Mouse (Mus musculus) testis, adult 2 months (tissue): Measurements from ENCODE around the gene Vti1a.

Experiments
- CTCF ChIP-seq: fragments of 200-500 bp; IDR thresholded peaks from 2 replicates; pipeline ENCODE4 v1.5.1; 2012; ENCODE audit warnings: low read depth, mild to moderate bottlenecking, inconsistent platforms, low read length, moderate library complexity; ENCODE audit not compliant: control insufficient read depth, insufficient read depth, insufficient replicate concordance
- POLR2A ChIP-seq: fragments of 200-500 bp; IDR thresholded peaks from 2 replicates; pipeline ENCODE4 v1.6.1; 2012; ENCODE audit warnings: low read depth, mild to moderate bottlenecking, inconsistent platforms, low read length, moderate library complexity; ENCODE audit not compliant: control insufficient read depth

DNA sequence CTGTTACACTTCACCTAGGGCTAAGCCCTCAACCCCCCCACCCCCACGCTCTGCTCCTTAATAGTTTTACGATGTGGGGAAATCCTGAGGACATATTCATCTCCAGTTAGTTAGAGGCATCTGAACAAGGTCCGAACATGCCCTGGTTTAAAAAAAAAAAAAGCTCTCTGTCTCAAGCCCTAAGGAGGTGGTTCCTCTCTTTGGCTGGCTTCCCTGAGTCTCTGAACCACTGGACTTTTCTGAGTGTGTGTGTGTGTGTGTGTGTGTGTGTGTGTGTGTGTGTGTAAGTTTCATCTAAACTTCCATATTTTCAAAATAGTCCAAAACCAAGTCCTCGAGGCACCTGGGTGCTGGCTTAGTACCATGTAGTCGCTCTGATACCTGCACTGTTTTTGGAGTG lies 192.9 kb downstream of the Vti1a start:
- TF ChIP-seq POLR2A = no peak
- no peak for TF ChIP-seq CTCF
